Mouse (Mus musculus): Measurements from ENCODE around the gene Hkdc1.

The Hkdc1 gene

GRCm38 (mm10) chr10:62379808-62380207 lies 42.5 kb downstream of the Hkdc1 start, which contains the start of gene Hk1:
Hk1 (minus strand) TSS chr10:62379908.
- no peak for DNase-seq (ENCODE audit: low spot score in 2 of 2)

- DNase-seq (ENCODE audit: low spot score in 2 of 2) = no peak
These were observed 63.5 kb downstream of the Hkdc1 start for GRCm38 (mm10) chr10:62358827-62359226.

GRCm38 (mm10) chr10:62356105-62356730 lies 66.1 kb downstream of the Hkdc1 start:
- peak; percentile 81 to 82 for DNase-seq (ENCODE audit: low spot score in 2 of 2)

- no peak for DNase-seq (ENCODE audit: low spot score in 2 of 2)
These were observed 77.1 kb downstream of the Hkdc1 start for GRCm38 (mm10) chr10:62345147-62345546.

GRCm38 (mm10) chr10:62344004-62344752 lies 78.1 kb downstream of the Hkdc1 start:
- no peak for DNase-seq (ENCODE audit: low spot score in 2 of 2)

GRCm38 (mm10) chr10:62342512-62342911 lies 79.8 kb downstream of the Hkdc1 start:
- DNase-seq (ENCODE audit: low spot score in 2 of 2) = no peak

- no peak for DNase-seq (ENCODE audit: low spot score in 2 of 2)
These were observed 80.3 kb downstream of the Hkdc1 start for GRCm38 (mm10) chr10:62341956-62342355.

- no peak for DNase-seq (ENCODE audit: low spot score in 2 of 2)
These were observed 81.3 kb downstream of the Hkdc1 start for GRCm38 (mm10) chr10:62340991-62341390.

- DNase-seq (ENCODE audit: low spot score in 2 of 2) = peak; percentile 98 to 99
These were observed 82.1 kb downstream of the Hkdc1 start for GRCm38 (mm10) chr10:62340095-62340731.

- peak; percentile 69 to 78 for DNase-seq (ENCODE audit: low spot score in 2 of 2)
These were observed 82.8 kb downstream of the Hkdc1 start for GRCm38 (mm10) chr10:62339211-62340094.

GRCm38 (mm10) chr10:62338626-62339025 lies 83.7 kb downstream of the Hkdc1 start:
- no peak for DNase-seq (ENCODE audit: low spot score in 2 of 2)

GRCm38 (mm10) chr10:62338176-62338575 lies 84.1 kb downstream of the Hkdc1 start:
- no peak for DNase-seq (ENCODE audit: low spot score in 2 of 2)

- no peak for DNase-seq (ENCODE audit: low spot score in 2 of 2)
These were observed 85.4 kb downstream of the Hkdc1 start for GRCm38 (mm10) chr10:62336601-62337578.

- no peak for DNase-seq (ENCODE audit: low spot score in 2 of 2)
These were observed 86.9 kb downstream of the Hkdc1 start for GRCm38 (mm10) chr10:62335423-62335776.

GRCm38 (mm10) chr10:62334686-62335422 lies 87.4 kb downstream of the Hkdc1 start:
- DNase-seq (ENCODE audit: low spot score in 2 of 2) = no peak

- DNase-seq (ENCODE audit: low spot score in 2 of 2) = no peak
These were observed 89.0 kb downstream of the Hkdc1 start for GRCm38 (mm10) chr10:62333269-62333668.

Data from right cerebral cortex, postnatal 10 days (tissue).